Mouse (Mus musculus): Measurements from ENCODE around the gene Cab39l. TPM values are rescaled to one million over a fixed set of nuclear protein-coding genes. Genes with fewer than 3 reads are reported as not detected.

Cab39l gene
- total and polyA plus RNA-seq, 2 experiments from 2014 or later = 7.1 to 12.9 TPM

DNA sequence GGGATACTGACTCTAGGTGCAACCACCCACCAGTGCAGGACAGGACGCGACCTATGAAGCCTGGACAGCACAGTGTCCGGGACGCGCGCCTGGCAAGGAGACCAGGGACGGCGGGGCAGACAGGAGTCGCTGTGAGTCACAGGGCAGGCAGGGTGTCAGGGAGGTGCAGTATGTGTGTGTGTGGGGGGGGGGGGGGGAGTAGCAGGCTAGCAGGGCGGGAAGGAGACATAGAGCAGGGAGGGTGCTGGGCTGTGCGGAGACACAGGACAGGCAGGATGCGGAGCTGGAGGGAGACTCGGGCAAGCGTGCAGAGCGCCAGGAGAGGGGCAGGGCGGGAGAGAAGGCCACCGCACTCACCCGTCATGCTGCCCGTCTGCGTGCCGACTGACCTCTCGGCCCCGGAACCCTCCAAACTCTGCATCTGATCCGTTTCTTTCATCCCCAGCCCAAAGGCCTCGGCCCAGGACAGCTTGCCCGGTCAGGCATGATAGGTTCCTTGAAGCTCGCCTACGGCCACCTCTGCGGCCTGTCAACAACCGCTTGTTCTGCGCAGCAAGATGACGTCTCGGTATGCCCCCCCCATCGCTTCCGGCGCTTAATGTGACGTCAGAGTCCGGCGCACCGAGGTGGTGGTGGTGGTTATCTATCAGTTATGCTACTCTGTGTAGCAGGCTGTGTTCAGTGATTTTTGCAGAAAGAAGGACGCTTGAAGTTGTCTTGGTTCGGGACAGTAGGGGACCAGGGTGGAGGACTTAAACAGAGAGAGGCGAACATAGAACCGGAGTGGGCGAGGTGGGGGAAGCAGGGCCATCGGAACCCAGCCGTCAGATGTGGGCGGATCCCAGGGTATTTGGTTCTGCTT is 156.9 kb downstream of the Cab39l start, which contains the start of gene Cdadc1:
Gene Cdadc1 (minus strand): TSS at position 562 of the 862 bp plus-strand sequence.
- H3K4me2 ChIP-seq (ENCODE audit: low read depth, low read length) = peak within 1 kb of the TSS; percentile 80
- H3K36me3 ChIP-seq (replicated peaks; ENCODE audit: control insufficient read depth, insufficient read depth, low read length) = peaks cover 14% of the 10 kb centered on the region
- peak within 1 kb of the TSS; percentile 77 for H3K27ac ChIP-seq (ENCODE audit: low read depth)
- peak within 1 kb of the TSS; percentile 82 for H3K9ac ChIP-seq (replicated peaks; ENCODE audit: low read depth, low read length)
- H3K4me3 ChIP-seq (ENCODE audit: low read depth, low read length) = peak within 1 kb of the TSS; percentile 90
- DNase-seq (ENCODE audit: low spot score) (peak; percentile 65), ATAC-seq (ENCODE audit: insufficient read depth, low read depth) (peak; percentile 94)
- no peaks in the 10 kb centered on the region for H3K27me3 ChIP-seq (ENCODE audit: control insufficient read depth, insufficient read depth, low read length)
- WGBS = under 1% methylated on average over 40 of the region's 48 CpGs
- peaks cover 6% of the 10 kb centered on the region for H3K4me1 ChIP-seq (ENCODE audit: control insufficient read depth, insufficient read depth)
- H3K9me3 ChIP-seq (replicated peaks; ENCODE audit: control insufficient read depth, low read length) = no peaks in the 10 kb centered on the region
- TF ChIP-seq CTCF (IDR thresholded peaks at IDR 0.05; ENCODE audit: low read depth) (peak; percentile 30; the same call in 1 of the 2 replicates), EP300 (IDR thresholded peaks at IDR 0.05; ENCODE audit: low read depth) (no peak)

DNA sequence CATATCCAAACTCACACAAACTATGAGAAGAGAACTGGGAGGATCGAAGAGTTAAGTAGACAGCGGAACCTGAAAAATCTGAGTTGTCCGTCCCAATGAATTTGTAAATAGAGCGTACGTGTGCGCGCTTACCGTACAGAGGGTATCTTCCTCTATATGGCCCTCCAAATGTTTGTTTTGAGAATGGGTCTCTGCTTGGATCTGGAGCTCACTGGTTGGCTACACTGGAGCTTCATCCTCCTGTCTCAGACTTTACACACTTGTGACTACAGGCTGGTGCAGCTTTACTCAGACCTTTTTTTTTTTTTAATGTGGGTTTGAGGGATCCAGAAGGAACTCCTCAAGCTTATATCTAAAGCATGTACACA is 157.5 kb downstream of the Cab39l start:
- H3K4me2 ChIP-seq (ENCODE audit: low read depth, low read length) = peak overlapping the region; percentile 80
- DNase-seq (ENCODE audit: low spot score) = no peak
- peak overlapping the region; percentile 82 for H3K9ac ChIP-seq (replicated peaks; ENCODE audit: low read depth, low read length)
- TF ChIP-seq CTCF (IDR thresholded peaks at IDR 0.05; ENCODE audit: low read depth) = no peak
- no peak for TF ChIP-seq EP300 (IDR thresholded peaks at IDR 0.05; ENCODE audit: low read depth)
- H3K4me1 ChIP-seq (ENCODE audit: control insufficient read depth, insufficient read depth) = peaks cover 6% of the 10 kb centered on the region
- peaks cover 8% of the 10 kb centered on the region; the same call in 1 of the 2 replicates for H3K36me3 ChIP-seq (replicated peaks; ENCODE audit: control insufficient read depth, insufficient read depth, low read length)
- peak overlapping the region; percentile 77; the same call in 1 of the 2 replicates for H3K27ac ChIP-seq (ENCODE audit: low read depth)
- no peaks in the 10 kb centered on the region for H3K9me3 ChIP-seq (replicated peaks; ENCODE audit: control insufficient read depth, low read length)
- 2% methylated on average over 8 of the region's 8 CpGs for WGBS
- no peaks in the 10 kb centered on the region for H3K27me3 ChIP-seq (ENCODE audit: control insufficient read depth, insufficient read depth, low read length)
- peak overlapping the region; percentile 90 for H3K4me3 ChIP-seq (ENCODE audit: low read depth, low read length)
- peak; percentile 12; the same call in 1 of the 2 replicates for ATAC-seq (ENCODE audit: insufficient read depth, low read depth)

DNA sequence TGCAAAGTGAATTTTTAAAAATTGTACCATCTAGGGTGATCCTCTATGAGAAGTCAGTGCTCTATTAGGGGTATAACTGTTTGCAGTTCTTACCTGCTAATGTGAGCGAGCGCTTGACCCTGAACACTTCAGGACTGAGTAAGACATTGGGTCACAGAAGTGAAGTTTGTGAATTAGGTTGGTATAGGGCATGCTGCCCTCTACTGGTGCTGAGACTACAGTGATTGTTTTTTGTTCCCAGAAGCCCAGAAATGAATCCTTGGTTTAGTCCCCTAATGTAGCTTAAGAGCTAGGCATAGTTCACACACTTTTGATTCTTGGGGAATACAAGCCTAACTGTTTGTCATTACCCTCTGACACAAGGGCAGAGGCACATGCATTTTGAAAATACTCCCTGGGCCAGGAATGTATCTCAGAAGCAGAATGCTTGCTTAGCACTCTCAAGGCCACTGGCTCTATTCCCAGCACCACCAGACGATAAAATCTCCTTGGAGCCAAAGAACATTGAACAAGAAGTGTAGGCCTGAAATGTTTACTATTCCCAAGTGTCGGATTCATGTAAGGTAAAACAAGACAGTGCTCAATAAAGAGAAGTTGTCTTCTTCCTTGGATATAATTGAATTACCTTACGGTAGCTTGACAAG is 163.4 kb downstream of the Cab39l start:
- Histone ChIP-seq H3K4me1 (ENCODE audit: control insufficient read depth, insufficient read depth) (no peaks in the 10 kb centered on the region), H3K9ac (replicated peaks; ENCODE audit: low read depth, low read length) (no peak overlapping the region), H3K27ac (ENCODE audit: low read depth) (no peak overlapping the region), H3K27me3 (ENCODE audit: control insufficient read depth, insufficient read depth, low read length) (no peaks in the 10 kb centered on the region), H3K9me3 (replicated peaks; ENCODE audit: control insufficient read depth, low read length) (no peaks in the 10 kb centered on the region), H3K4me3 (ENCODE audit: low read depth, low read length) (no peak overlapping the region), H3K36me3 (replicated peaks; ENCODE audit: control insufficient read depth, insufficient read depth, low read length) (no peaks in the 10 kb centered on the region), H3K4me2 (ENCODE audit: low read depth, low read length) (no peak overlapping the region)
- no peak for DNase-seq (ENCODE audit: low spot score)
- ATAC-seq (ENCODE audit: insufficient read depth, low read depth) = no peak
- 60% methylated on average over 5 of the region's 5 CpGs for WGBS
- TF ChIP-seq CTCF (IDR thresholded peaks at IDR 0.05; ENCODE audit: low read depth) = peak; percentile 58
- TF ChIP-seq EP300 (IDR thresholded peaks at IDR 0.05; ENCODE audit: low read depth) = no peak

DNA sequence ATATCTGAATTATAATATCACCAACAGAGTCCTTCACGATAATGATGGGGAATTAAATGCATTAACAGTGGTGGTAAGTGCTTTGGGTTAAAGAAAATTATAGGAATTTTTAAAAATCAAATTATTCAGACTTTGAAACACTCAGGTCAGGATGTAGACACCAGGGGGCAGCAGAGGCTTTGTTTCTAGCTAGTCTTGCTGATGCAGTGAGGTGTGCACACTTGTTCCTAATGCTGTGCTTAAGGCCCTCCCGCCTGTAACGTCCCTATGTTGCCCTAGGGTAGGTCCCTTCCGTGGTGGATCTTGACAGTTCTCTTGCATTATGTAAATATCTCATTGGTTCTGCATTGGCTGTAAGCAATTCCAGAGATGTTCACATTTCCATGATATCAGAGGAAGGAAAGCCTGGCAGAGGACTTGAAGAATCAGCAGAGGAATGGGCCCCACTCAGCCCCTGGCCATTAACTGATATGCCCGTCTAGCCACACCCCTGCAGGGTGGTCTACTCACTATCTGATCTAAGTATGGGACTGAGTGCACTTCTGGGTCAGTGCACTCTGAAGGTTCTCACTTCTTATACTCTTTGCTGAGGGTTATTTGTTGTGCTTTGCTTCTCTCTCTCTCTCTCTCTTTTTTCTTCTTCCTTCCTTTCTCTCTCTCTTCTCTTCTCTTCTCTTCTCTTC is 165.0 kb downstream of the Cab39l start:
- TF ChIP-seq CTCF (IDR thresholded peaks at IDR 0.05; ENCODE audit: low read depth) (peak; percentile 68), EP300 (IDR thresholded peaks at IDR 0.05; ENCODE audit: low read depth) (no peak)
- no peak overlapping the region for H3K4me3 ChIP-seq (ENCODE audit: low read depth, low read length)
- WGBS = 17% methylated on average over 5 of the region's 5 CpGs
- H3K27ac ChIP-seq (ENCODE audit: low read depth) = no peak overlapping the region
- no peak overlapping the region for H3K4me2 ChIP-seq (ENCODE audit: low read depth, low read length)
- H3K9ac ChIP-seq (replicated peaks; ENCODE audit: low read depth, low read length) = no peak overlapping the region
- ATAC-seq (ENCODE audit: insufficient read depth, low read depth) = no peak
- no peaks in the 10 kb centered on the region for H3K4me1 ChIP-seq (ENCODE audit: control insufficient read depth, insufficient read depth)
- H3K36me3 ChIP-seq (replicated peaks; ENCODE audit: control insufficient read depth, insufficient read depth, low read length) = no peaks in the 10 kb centered on the region
- H3K9me3 ChIP-seq (replicated peaks; ENCODE audit: control insufficient read depth, low read length) = no peaks in the 10 kb centered on the region
- no peaks in the 10 kb centered on the region for H3K27me3 ChIP-seq (ENCODE audit: control insufficient read depth, insufficient read depth, low read length)
- DNase-seq (ENCODE audit: low spot score) = peak; percentile 42

DNA sequence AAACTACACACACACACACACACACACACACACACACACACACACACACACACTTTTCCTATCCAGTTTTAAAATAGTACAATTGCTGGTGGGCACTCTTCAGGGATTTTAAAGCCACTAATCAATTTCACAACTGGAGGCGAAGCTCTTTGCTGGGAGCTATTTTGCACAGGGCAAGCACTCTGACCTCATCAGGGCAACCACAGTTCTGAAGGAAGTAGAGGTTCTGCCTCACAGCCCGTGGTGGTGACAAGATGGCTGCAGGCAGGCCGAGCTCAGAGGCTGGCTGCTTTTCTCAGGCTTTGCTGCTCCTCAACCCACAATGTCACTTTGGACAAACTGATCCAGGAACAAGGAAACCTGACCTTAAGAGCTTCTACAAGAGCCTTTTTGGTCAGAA is 166.2 kb downstream of the Cab39l start:
- Histone ChIP-seq H3K27ac (ENCODE audit: low read depth) (no peak overlapping the region), H3K9ac (replicated peaks; ENCODE audit: low read depth, low read length) (no peak overlapping the region), H3K4me3 (ENCODE audit: low read depth, low read length) (no peak overlapping the region), H3K36me3 (replicated peaks; ENCODE audit: control insufficient read depth, insufficient read depth, low read length) (no peaks in the 10 kb centered on the region), H3K4me1 (ENCODE audit: control insufficient read depth, insufficient read depth) (no peaks in the 10 kb centered on the region), H3K4me2 (ENCODE audit: low read depth, low read length) (no peak overlapping the region), H3K9me3 (replicated peaks; ENCODE audit: control insufficient read depth, low read length) (no peaks in the 10 kb centered on the region), H3K27me3 (ENCODE audit: control insufficient read depth, insufficient read depth, low read length) (no peaks in the 10 kb centered on the region)
- ATAC-seq (ENCODE audit: insufficient read depth, low read depth) (no peak), DNase-seq (ENCODE audit: low spot score) (no peak)
- WGBS = 39% methylated on average over 3 of the region's 3 CpGs
- TF ChIP-seq CTCF (IDR thresholded peaks at IDR 0.05; ENCODE audit: low read depth) = no peak
- no peak for TF ChIP-seq EP300 (IDR thresholded peaks at IDR 0.05; ENCODE audit: low read depth)

Measured in heart, postnatal 0 days (tissue).